Mouse (Mus musculus) kidney, postnatal 0 days (tissue): ENCODE data around the gene Rasgrp4. TPM values are rescaled to one million over a fixed set of nuclear protein-coding genes. Genes with fewer than 3 reads are reported as not detected.

Source experiments
- ATAC-seq: fragments of 200-750 bp; cut with Nextera tagmentation; replicated peaks from 2 replicates; pipeline ENCODE4 v1.8.0; 2017; ENCODE audit warnings: low read depth, moderate number of reproducible peaks, moderate TSS enrichment, moderate library complexity; ENCODE audit not compliant: low FRiP score
- DNase-seq: peaks from one replicate; pipeline ENCODE4 v3.0.0-alpha.2; 2016; ENCODE audit warnings: low spot score
- H3K27ac ChIP-seq: fragments of 300-500 bp; sonication (generic); 2 replicates; pipeline ENCODE4 v1.5.1; 2014; ENCODE audit warnings: mild to moderate bottlenecking
- H3K27me3 ChIP-seq: fragments of 300-500 bp; sonication (generic); 2 replicates; pipeline ENCODE4 v1.6.1; 2014; ENCODE audit warnings: low read length, mixed read lengths; ENCODE audit not compliant: insufficient read depth
- H3K36me3 ChIP-seq: fragments of 300-500 bp; sonication (generic); 2 replicates; pipeline ENCODE4 v1.6.1; 2014; ENCODE audit warnings: low read length, mixed read lengths; ENCODE audit not compliant: insufficient read depth
- H3K4me1 ChIP-seq: fragments of 300-500 bp; sonication (generic); replicated peaks from 2 replicates; pipeline ENCODE4 v1.6.1; 2014; ENCODE audit warnings: antibody characterized with exemption, low read length, mixed read lengths; ENCODE audit not compliant: insufficient read depth
- H3K4me2 ChIP-seq: fragments of 300-500 bp; sonication (generic); 2 replicates; pipeline ENCODE4 v1.6.1; 2014; ENCODE audit warnings: mild to moderate bottlenecking, low read length, moderate library complexity, mixed read lengths
- H3K4me3 ChIP-seq: fragments of 300-500 bp; sonication (generic); replicated peaks from 2 replicates; pipeline ENCODE4 v1.5.1; 2014; ENCODE audit warnings: low read depth, low read length
- H3K9ac ChIP-seq: fragments of 300-500 bp; sonication (generic); 2 replicates; pipeline ENCODE4 v1.6.1; 2014; ENCODE audit warnings: low read depth, low read length
- H3K9me3 ChIP-seq: fragments of 300-500 bp; sonication (generic); replicated peaks from 2 replicates; pipeline ENCODE4 v1.6.1; 2016; ENCODE audit warnings: low read length, inconsistent platforms, mixed read lengths
- CTCF ChIP-seq: IDR thresholded peaks from 2 replicates; pipeline ENCODE4 v1.5.1; 2016; ENCODE audit warnings: antibody characterized with exemption, low read depth, mild to moderate bottlenecking, moderate library complexity
- WGBS: fragments of 180-500 bp; shearing (Covaris S2); extraction: QIAGEN DNeasy Blood & Tissue Kit; methylation state at CpG from one replicate; pipeline ENCODE4 v1.1.7; 2014; 5-methylcytosine and 5-hydroxymethylcytosine counted together
- polyA plus RNA-seq: library from polyadenylated mRNA; unstranded; fragments of >200 nt; fragmentation: Nextera tagmentation; extraction: Ambion mirVana; gene quantifications from 2 replicates; pipeline ENCODE4 v1.2.1, GENCODE M21; 2015

The Rasgrp4 gene
- polyA plus RNA-seq, 1 experiment from 2014 or later = 0.49 TPM

DNA sequence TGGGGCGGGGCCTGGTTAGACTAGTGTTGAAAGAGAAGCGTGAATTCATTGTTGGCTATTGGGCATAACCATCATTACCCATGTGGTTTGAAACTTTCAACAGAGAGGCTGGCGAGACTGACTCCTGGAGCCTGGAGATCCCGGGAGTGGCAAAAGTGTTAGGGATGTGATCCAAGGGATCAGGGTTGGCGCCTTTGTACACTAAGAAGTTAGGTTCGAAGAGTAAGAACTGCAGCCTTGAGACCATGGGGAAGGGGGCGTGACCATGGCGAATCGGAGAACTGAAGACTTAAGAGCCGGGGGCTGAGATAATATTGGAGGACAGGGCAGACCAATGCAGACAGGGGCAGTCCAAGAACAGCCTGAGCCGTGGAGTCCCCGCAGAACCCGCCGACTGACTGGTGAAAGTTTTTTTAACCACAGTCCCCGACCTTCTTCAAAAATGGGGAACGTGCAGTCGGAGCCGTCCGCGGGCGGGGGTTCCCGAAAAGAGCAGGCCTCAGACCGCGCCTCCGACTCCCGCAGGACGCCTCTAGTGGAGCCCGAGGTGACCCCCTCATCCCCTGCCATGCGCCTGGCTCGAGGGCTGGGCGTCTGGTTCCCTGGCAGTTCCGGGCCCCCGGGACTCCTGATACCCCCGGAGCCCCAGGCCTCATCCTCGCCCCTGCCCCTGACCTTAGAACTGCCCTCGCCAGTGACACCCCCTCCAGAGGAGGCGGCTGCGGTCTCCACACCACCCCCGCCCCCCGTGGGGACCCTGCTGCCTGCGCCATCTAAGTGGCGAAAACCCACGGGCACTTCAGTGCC lies 36.3 kb downstream of the Rasgrp4 start:
- peak overlapping the region; percentile 52 for H3K9ac ChIP-seq
- peaks cover 25% of the 10 kb centered on the region; the same call in 1 of the 2 replicates for H3K36me3 ChIP-seq
- no peak for DNase-seq
- WGBS = 2% methylated on average over 43 of the region's 43 CpGs
- ATAC-seq = no peak
- H3K4me3 ChIP-seq = peak overlapping the region; percentile 77
- H3K9me3 ChIP-seq = no peaks in the 10 kb centered on the region
- H3K27me3 ChIP-seq = peaks cover 11% of the 10 kb centered on the region
- peak overlapping the region; percentile 88 for H3K4me2 ChIP-seq
- no peak overlapping the region for H3K27ac ChIP-seq
- no peak for TF ChIP-seq CTCF
- peaks cover 13% of the 10 kb centered on the region for H3K4me1 ChIP-seq

DNA sequence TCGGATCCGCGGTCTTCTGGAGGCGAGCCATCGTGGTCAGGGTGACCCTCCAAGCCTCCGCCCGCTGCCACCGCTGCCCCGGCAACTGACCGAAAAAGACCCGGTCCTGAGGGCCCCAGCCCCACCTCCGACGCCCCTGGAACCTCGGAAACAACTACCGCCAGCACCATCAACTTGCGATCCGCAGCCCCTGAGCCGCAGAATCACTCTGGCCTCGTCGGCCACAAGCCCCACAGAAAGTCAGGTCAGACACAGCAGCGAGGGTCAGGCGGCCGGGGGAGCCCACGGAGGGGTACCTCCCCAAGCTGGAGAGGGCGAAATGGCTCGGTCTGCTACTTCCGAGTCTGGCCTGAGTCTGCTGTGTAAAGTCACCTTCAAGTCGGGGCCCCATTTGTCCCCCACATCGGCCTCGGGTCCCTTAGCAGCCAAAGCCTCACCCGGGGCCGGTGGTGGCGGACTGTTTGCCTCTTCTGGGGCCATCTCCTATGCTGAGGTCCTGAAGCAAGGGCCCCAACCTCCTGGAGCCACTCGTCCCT lies 37.0 kb downstream of the Rasgrp4 start:
- Histone ChIP-seq H3K9ac (peak overlapping the region; percentile 52), H3K27ac (no peak overlapping the region), H3K4me3 (peak overlapping the region; percentile 77), H3K27me3 (peaks cover 11% of the 10 kb centered on the region), H3K36me3 (peaks cover 31% of the 10 kb centered on the region; the same call in 1 of the 2 replicates), H3K4me2 (peak overlapping the region; percentile 88), H3K9me3 (no peaks in the 10 kb centered on the region), H3K4me1 (peaks cover 13% of the 10 kb centered on the region)
- TF ChIP-seq CTCF = no peak
- 4% methylated on average over 34 of the region's 34 CpGs for WGBS
- no peak for ATAC-seq
- no peak for DNase-seq

DNA sequence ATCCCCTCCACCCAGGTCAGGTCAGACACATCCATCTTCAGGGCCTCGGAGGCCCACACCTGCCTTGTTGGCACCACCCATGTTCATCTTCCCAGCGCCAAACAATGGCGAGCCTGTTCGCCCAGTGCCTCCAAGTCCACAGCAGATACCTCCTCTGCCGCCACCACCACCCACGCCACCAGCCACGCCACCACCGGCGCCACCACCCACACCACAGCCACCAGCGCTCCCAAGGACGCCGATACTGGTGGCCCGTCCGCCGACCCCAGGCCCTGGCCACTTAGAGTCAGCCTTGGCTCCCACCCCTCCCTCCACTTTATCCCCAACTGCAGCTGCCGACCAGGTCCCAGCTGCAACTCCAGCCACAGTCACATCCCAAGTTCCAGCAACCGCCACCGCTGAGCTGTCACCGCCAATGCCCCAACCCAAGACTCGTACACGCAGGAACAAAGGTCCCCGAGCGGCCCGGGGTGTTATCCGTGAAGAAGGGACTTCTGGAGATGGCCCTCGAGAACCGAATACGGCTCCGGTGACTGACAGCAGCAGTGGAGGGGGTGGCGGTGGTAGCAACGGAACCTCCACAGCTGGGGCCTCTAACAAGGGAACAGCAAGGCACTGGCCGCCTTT lies 37.9 kb downstream of the Rasgrp4 start:
- DNase-seq = no peak
- no peak overlapping the region for H3K4me2 ChIP-seq
- H3K27me3 ChIP-seq = peaks cover 11% of the 10 kb centered on the region
- no peak overlapping the region for H3K4me3 ChIP-seq
- peaks cover 31% of the 10 kb centered on the region; the same call in 1 of the 2 replicates for H3K36me3 ChIP-seq
- WGBS = 57% methylated on average over 32 of the region's 32 CpGs
- no peak overlapping the region for H3K27ac ChIP-seq
- H3K9me3 ChIP-seq = no peaks in the 10 kb centered on the region
- H3K9ac ChIP-seq = no peak overlapping the region
- H3K4me1 ChIP-seq = peaks cover 13% of the 10 kb centered on the region
- ATAC-seq = no peak
- no peak for TF ChIP-seq CTCF

GRCm38 (mm10) chr7:29178106-29178505 lies 43.5 kb downstream of the Rasgrp4 start:
- H3K4me2 ChIP-seq = 0 out of 2 replicates have a peak overlapping the region, but pooled peaks have one; percentile 86
- H3K9me3 ChIP-seq = no peaks in the 10 kb centered on the region
- no peak for ATAC-seq

DNA sequence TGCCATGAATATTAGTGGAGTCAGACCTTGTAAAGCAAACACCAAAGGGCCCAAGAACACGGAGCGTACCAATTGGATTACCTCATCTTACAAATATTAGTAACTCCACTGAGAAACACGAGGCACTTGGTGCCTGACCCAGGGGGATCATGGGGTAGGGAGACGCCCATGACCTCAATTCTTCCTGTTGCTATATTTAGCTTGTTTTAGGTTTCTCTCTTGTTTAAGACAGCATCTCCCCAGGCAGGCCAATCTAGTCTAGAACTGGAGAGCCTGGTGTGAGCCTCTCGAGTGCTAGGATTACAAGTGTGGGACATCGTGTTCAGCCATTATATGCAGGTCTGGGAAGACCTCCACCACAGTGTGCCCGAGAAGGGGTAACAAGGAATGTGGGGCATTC lies 44.7 kb downstream of the Rasgrp4 start:
- Histone ChIP-seq H3K27me3 (no peaks in the 10 kb centered on the region), H3K9ac (peak overlapping the region; percentile 83), H3K4me2 (peak overlapping the region; percentile 86), H3K36me3 (peaks cover 17% of the 10 kb centered on the region; the same call in 1 of the 2 replicates), H3K27ac (peak overlapping the region; percentile 80; the same call in 1 of the 2 replicates), H3K4me1 (peaks cover 17% of the 10 kb centered on the region), H3K4me3 (peak overlapping the region; percentile 89), H3K9me3 (no peaks in the 10 kb centered on the region)
- DNase-seq (peak; percentile 35), ATAC-seq (no peak)
- no peak for TF ChIP-seq CTCF
- 24% methylated on average over 7 of the region's 7 CpGs for WGBS

More at GRCm38 (mm10) chr7:29178106-29178505, 43.5 kb downstream of the Rasgrp4 start:
- Histone ChIP-seq H3K9ac (no peak overlapping the region), H3K36me3 (peaks cover 26% of the 10 kb centered on the region; the same call in 1 of the 2 replicates), H3K4me3 (no peak overlapping the region), H3K4me1 (peaks cover 17% of the 10 kb centered on the region), H3K27ac (no peak overlapping the region), H3K27me3 (peaks cover 3% of the 10 kb centered on the region; the same call in 1 of the 2 replicates)
- WGBS = 90% methylated on average over 4 of the region's 4 CpGs
- DNase-seq = no peak
- peak; percentile 38; the same call in 1 of the 2 replicates for TF ChIP-seq CTCF

- Histone ChIP-seq H3K4me2 (peak within 1 kb of the TSS; percentile 86), H3K9me3 (no peaks in the 10 kb centered on the region), H3K27me3 (no peaks in the 10 kb centered on the region), H3K9ac (peak within 1 kb of the TSS; percentile 83), H3K4me1 (peaks cover 17% of the 10 kb centered on the region), H3K36me3 (peaks cover 12% of the 10 kb centered on the region; the same call in 1 of the 2 replicates), H3K27ac (peak within 1 kb of the TSS; percentile 80), H3K4me3 (peak within 1 kb of the TSS; percentile 89)
- DNase-seq (peak; percentile 98), ATAC-seq (peak; percentile 95)
- WGBS = under 1% methylated on average over 62 of the region's 62 CpGs
- TF ChIP-seq CTCF = peak; percentile 67
Observed at GRCm38 (mm10) chr7:29180077-29180853, 45.6 kb downstream of the Rasgrp4 start, which contains the start of gene Psmd8. TSS of gene Psmd8 (minus strand) at chr7:29180701.
